Mouse (Mus musculus) retina, embryonic 14.5 days (tissue): Measurements from ENCODE around the gene Atp2b2.
A peak's percentile ranks its signal among the peaks of the same experiment; 100 is the strongest.
"Not testable (repeated sequence)": the region's sequence is repeated elsewhere in the genome, so short reads cannot be mapped to it uniquely, and the experiment has no call there.

Experiments
- DNase-seq: peaks from one replicate; pipeline ENCODE4 v3.0.0-alpha.2; 2015; ENCODE audit warnings: low spot score

Atp2b2 gene

DNA sequence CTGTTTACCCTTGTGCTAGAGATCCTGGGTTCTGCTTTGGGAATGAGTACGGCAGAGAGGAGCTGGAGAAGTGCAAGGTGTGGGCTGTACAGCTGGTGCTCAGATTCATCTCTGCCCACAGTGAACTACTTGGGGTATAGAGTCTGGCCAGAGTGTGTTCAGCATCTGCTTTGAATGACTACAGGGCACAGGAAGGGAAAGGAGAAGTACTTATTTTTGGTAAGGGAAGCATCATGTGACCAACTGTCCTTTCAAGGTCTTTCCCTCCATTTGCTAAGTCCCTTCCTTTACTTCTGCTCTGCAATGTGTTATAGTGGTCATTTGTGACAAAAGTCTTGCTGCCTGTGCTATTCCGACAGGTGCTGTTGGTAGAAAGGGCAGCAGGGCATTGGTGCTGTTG is 328.1 kb downstream of the Atp2b2 start:
- no peak for DNase-seq

GRCm38 (mm10) chr6:113713389-113713788 is 329.0 kb downstream of the Atp2b2 start:
- not testable (repeated sequence) for DNase-seq

GRCm38 (mm10) chr6:113712718-113713117 is 329.7 kb downstream of the Atp2b2 start:
- DNase-seq = no peak

DNA sequence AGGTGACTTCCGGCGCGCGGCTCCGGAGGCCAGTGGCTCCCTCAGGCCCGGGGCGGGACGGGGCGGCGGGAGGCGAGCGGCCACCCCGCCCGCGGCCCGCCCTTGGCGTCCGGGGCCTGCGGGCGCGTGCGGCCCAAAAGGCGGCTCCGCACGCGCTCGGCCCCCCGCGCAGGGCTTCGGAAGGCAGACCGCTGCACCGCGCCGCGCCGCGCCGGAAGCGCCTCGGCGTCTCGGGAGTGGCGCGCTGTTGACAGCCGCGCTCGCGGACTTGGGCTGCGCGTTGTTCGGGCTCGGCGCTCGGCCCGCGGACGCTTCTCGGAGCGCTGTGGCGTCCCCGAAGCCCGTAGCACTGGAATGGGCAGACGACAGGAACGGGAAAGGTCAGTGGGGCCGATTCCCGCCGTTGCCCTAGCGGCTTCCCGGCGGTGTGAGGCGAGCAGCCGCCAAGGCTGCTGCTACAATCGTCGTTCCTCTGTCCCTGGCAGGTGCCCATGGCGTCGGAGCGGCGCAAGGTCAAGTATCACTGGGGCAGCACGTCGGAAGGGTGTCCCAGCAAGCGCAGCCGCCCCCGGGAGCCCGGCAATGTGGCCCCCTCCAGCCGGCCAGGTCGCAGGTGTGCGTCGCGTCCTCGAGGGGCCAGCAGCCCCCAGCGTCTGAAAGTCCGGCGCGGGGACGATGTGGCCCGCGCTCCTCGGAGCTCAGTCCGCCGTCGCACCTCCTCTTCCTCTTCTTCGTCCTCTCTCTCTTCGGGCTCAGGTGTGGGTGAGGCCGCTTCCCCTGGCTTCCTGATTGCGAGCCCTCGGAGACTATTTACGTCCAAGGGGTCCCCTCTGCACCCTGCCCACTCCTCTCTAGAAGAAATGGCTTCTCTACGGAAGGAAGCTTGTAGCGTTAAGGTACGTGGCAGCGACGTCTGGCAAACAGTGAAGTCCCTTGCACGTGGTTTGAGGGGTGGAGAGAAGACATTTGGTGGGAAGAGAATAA is 344.9 kb downstream of the Atp2b2 start:
- DNase-seq = peak; percentile 12

GRCm38 (mm10) chr6:113696582-113697221 is 345.7 kb downstream of the Atp2b2 start, which contains the start of gene Tatdn2:
Gene Tatdn2 (plus strand): TSS chr6:113697050.
- DNase-seq = peak; percentile 96

DNA sequence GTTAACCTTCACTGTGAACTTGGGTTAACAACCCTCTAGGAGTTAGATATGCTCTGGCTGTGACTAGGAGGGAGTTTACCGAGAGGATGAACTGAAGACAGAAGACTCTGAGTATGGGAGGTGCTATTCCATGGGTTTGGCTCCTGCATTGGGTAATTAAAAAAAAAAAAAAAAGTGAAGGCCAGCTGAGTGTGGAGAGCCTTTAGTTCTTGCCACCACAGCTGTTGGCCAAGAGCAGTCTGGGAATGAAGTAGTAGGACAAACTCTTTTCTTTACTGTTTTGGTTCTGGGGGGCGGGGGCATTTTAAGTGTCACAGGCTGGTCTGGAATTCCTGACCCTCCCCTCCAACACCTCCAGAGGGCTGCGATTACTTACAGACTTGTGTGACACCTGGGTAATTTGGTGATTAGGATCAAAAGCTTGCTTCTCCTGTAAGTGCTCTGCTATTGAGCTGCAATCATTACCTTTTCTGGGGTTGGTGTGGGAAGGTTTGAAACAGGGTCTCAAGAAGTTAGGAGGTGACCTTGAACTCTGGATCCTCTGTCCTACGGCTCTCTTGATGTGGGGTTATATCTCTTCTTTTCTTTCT is 346.6 kb downstream of the Atp2b2 start:
- no peak for DNase-seq

DNA sequence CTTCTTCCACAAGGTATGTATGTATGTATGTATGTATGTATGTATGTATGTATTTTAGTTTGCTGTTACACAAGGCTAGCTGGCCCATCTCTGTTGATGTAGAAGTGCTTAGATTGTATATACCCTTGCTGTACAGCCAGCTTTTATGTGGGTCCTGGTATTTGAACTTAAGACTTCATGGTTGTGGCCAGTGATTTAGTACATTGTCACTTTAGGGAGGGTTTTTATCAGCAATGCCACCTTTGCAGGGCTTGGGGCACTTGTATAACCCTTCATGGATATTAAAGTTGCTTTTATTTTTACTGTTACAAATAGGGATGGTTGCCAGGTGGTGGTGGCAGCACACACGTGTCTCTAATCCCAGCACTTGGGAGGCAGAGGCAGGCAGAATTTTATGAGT is 347.2 kb downstream of the Atp2b2 start:
- no peak for DNase-seq
